Mouse (Mus musculus) limb, embryonic 14.5 days (tissue): ENCODE measurements around the gene Akap13. TPM values are rescaled to one million over a fixed set of nuclear protein-coding genes. Genes with fewer than 3 reads are reported as not detected.

ENCODE experiments used
- ATAC-seq: fragments of 200-750 bp; cut with Nextera tagmentation; 2 replicates; pipeline ENCODE4 v1.8.0; 2017; ENCODE audit warnings: low read depth, moderate number of reproducible peaks, moderate TSS enrichment; ENCODE audit not compliant: low FRiP score
- DNase-seq: peaks from one replicate; pipeline ENCODE4 v3.0.0-alpha.2; 2015; ENCODE audit warnings: low spot score
- H3K27ac ChIP-seq: fragments of 300-500 bp; sonication (generic); replicated peaks from 2 replicates; pipeline ENCODE4 v1.5.1; 2014; ENCODE audit warnings: low read depth, mild to moderate bottlenecking, low read length, moderate library complexity, mixed read lengths
- H3K27me3 ChIP-seq: fragments of 300-500 bp; sonication (generic); 2 replicates; pipeline ENCODE4 v1.6.1; 2014; ENCODE audit warnings: low read length, mixed read lengths; ENCODE audit not compliant: control insufficient read depth, insufficient read depth
- H3K36me3 ChIP-seq: fragments of 300-500 bp; sonication (generic); 2 replicates; pipeline ENCODE4 v1.6.1; 2014; ENCODE audit warnings: mild to moderate bottlenecking, low read length, moderate library complexity, mixed read lengths; ENCODE audit not compliant: control insufficient read depth, insufficient read depth
- H3K4me1 ChIP-seq: fragments of 300-500 bp; sonication (generic); 2 replicates; pipeline ENCODE4 v1.6.1; 2014; ENCODE audit warnings: antibody characterized with exemption, low read length, mixed read lengths; ENCODE audit not compliant: control insufficient read depth, insufficient read depth
- H3K4me2 ChIP-seq: fragments of 300-500 bp; sonication (generic); replicated peaks from 2 replicates; pipeline ENCODE4 v1.6.1; 2014; ENCODE audit warnings: low read depth, mild to moderate bottlenecking, low read length, moderate library complexity; ENCODE audit not compliant: severe bottlenecking
- H3K4me3 ChIP-seq: fragments of 300-500 bp; sonication (generic); replicated peaks from 2 replicates; pipeline ENCODE4 v1.5.1; 2014; ENCODE audit warnings: low read length
- H3K9ac ChIP-seq: fragments of 300-500 bp; sonication (generic); 2 replicates; pipeline ENCODE4 v1.6.1; 2014; ENCODE audit warnings: mild to moderate bottlenecking, low read depth, low read length, moderate library complexity; ENCODE audit not compliant: severe bottlenecking
- H3K9me3 ChIP-seq: fragments of 300-500 bp; sonication (generic); 2 replicates; pipeline ENCODE4 v1.6.1; 2016; ENCODE audit warnings: low read length; ENCODE audit not compliant: control insufficient read depth
- POLR2A ChIP-seq: fragments of 200-500 bp; IDR thresholded peaks from 2 replicates; pipeline ENCODE4 v1.8.0; 2012; ENCODE audit warnings: inconsistent platforms, mild to moderate bottlenecking, moderate library complexity, borderline replicate concordance; ENCODE audit not compliant: insufficient read depth, insufficient read length; ENCODE audit errors: extremely low read depth
- WGBS: fragments of 180-500 bp; shearing (Covaris S2); extraction: QIAGEN DNeasy Blood & Tissue Kit; methylation state at CpG from one replicate; pipeline ENCODE4 v1.1.7; 2014; 5-methylcytosine and 5-hydroxymethylcytosine counted together
- polyA plus RNA-seq, 2 experiments: library from polyadenylated mRNA; depleted of rRNA in 1 of 2; stranded (reverse) in 1 of 2; unstranded in 1 of 2; fragments of >200 nt; fragmentation: Nextera tagmentation in 1 of 2; extraction: Ambion mirVana in 1 of 2; gene quantifications; 2 replicates each; pipeline versions ENCODE4 v1.2.1 to v1.2.3; 2012 to 2014

The Akap13 gene
- polyA plus RNA-seq, 2 experiments = 18.7 to 51.4 TPM

DNA sequence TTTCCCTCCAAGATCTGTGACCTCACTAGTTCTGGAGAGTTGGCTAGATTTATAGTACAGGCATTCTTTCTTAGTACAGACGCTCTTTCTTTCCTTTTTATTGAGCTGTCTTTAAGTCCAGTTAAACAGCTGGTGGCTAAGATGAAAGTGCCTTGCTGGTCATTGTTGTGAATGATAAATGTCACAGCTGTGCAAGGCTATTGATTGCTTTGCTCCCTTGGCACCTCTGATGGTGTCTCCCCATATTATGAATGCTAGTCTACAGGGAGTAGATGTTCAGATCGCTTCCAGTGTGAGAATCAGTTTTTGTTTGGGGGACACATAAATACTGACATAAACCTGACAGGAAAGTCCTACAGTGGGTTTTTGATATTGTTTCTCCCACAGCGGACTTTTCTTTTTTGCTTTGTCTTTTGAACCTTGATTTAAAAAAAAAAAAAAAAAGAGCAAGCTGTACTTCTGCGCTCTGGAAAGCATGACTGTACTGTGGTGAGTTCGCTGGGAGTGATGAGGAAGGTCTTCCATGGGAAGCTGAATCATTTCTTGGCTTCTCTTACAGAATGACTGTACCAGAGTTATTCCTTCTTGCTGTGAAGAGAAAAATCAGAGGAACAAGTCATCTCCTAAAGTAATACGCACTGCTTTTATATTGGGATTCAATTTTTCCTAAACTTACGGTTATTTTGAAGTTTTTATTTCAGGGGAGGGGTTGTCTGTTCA, 178.6 kb downstream of the Akap13 start:
- Histone ChIP-seq H3K27me3 (no peaks in the 10 kb centered on the region), H3K9me3 (no peaks in the 10 kb centered on the region), H3K4me3 (no peak overlapping the region), H3K4me2 (no peak overlapping the region), H3K36me3 (no peaks in the 10 kb centered on the region; the same call in 1 of the 2 replicates), H3K9ac (no peak overlapping the region), H3K4me1 (no peaks in the 10 kb centered on the region), H3K27ac (no peak overlapping the region)
- WGBS = 62% methylated on average over 7 of the region's 7 CpGs
- no peak for TF ChIP-seq POLR2A
- DNase-seq (peak; percentile 66), ATAC-seq (no peak; the same call in 1 of the 2 replicates)

- ATAC-seq (no peak), DNase-seq (no peak)
- H3K27ac ChIP-seq = no peak overlapping the region
- H3K9me3 ChIP-seq = no peaks in the 10 kb centered on the region
- no peak overlapping the region for H3K4me3 ChIP-seq
- no peak for TF ChIP-seq POLR2A
- 55% methylated on average over 3 of the region's 3 CpGs for WGBS
- no peaks in the 10 kb centered on the region for H3K36me3 ChIP-seq
- H3K4me2 ChIP-seq = no peak overlapping the region
- peaks cover 31% of the 10 kb centered on the region for H3K4me1 ChIP-seq
- H3K9ac ChIP-seq = no peak overlapping the region
- no peaks in the 10 kb centered on the region for H3K27me3 ChIP-seq
Measured at GRCm38 (mm10) chr7:75638769-75639168, 183.4 kb downstream of the Akap13 start.

- Histone ChIP-seq H3K4me3 (no peak overlapping the region), H3K4me2 (no peak overlapping the region), H3K27ac (peak overlapping the region; percentile 86), H3K36me3 (no peaks in the 10 kb centered on the region), H3K4me1 (peaks cover 33% of the 10 kb centered on the region), H3K27me3 (no peaks in the 10 kb centered on the region), H3K9me3 (no peaks in the 10 kb centered on the region), H3K9ac (no peak overlapping the region)
- DNase-seq (peak; percentile 82), ATAC-seq (peak; percentile 50; the same call in 1 of the 2 replicates)
- TF ChIP-seq POLR2A = no peak
- 19% methylated on average over 3 of the region's 3 CpGs for WGBS
Measured at GRCm38 (mm10) chr7:75639541-75639940, 184.2 kb downstream of the Akap13 start.

DNA sequence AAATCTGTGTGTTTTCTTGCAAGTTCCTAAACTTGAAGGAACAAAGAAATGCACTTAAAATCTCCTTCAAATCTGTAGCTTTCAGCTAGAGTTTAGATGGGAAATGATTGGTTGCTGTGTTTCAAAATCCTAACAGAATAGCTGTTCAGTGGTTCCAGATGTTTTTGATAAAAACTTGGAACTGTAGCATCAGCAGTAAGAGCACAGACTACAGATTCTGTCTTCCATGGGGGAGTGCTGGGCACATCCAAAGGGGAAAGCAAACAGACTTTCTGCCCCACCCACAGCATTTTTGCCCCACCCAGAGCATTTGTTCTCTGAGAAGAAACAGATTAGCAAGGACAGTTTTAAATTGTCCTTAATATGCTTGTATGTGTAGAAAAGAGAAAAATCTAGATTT, 184.7 kb downstream of the Akap13 start:
- Histone ChIP-seq H3K27ac (peak overlapping the region; percentile 86), H3K4me3 (no peak overlapping the region), H3K9ac (no peak overlapping the region), H3K27me3 (no peaks in the 10 kb centered on the region), H3K4me1 (peaks cover 36% of the 10 kb centered on the region), H3K9me3 (no peaks in the 10 kb centered on the region), H3K36me3 (no peaks in the 10 kb centered on the region), H3K4me2 (no peak overlapping the region)
- TF ChIP-seq POLR2A = no peak
- ATAC-seq (peak; percentile 53), DNase-seq (peak; percentile 75)

- WGBS = 25% methylated on average over 2 of the region's 2 CpGs
Measured at GRCm38 (mm10) chr7:75640671-75641070, 185.3 kb downstream of the Akap13 start.

More at GRCm38 (mm10) chr7:75640671-75641070, 185.3 kb downstream of the Akap13 start:
- H3K9me3 ChIP-seq = no peaks in the 10 kb centered on the region
- DNase-seq = peak; percentile 41
- TF ChIP-seq POLR2A = no peak
- H3K27ac ChIP-seq = peak overlapping the region; percentile 45
- no peaks in the 10 kb centered on the region for H3K36me3 ChIP-seq
- no peak overlapping the region for H3K4me3 ChIP-seq
- no peak overlapping the region for H3K4me2 ChIP-seq
- no peak overlapping the region for H3K9ac ChIP-seq
- H3K27me3 ChIP-seq = no peaks in the 10 kb centered on the region
- ATAC-seq = no peak
- H3K4me1 ChIP-seq = peaks cover 36% of the 10 kb centered on the region
